Mouse (Mus musculus) cortical plate, adult 2 months (tissue): ENCODE data around the gene Cops9. TPM values are rescaled to one million over a fixed set of nuclear protein-coding genes. Genes with fewer than 3 reads are reported as not detected.

ENCODE experiments used
- H3K27ac ChIP-seq: fragments of 200-500 bp; 2 replicates; pipeline ENCODE4 v1.5.1; 2012; ENCODE audit warnings: low read length, control low read depth, inconsistent platforms; ENCODE audit not compliant: insufficient read depth
- H3K4me1 ChIP-seq: fragments of 200-500 bp; 2 replicates; pipeline ENCODE4 v1.6.1; 2011; ENCODE audit warnings: low read length; ENCODE audit not compliant: control insufficient read depth, insufficient read depth
- H3K4me3 ChIP-seq: fragments of 200-500 bp; 2 replicates; pipeline ENCODE4 v1.5.1; 2011; ENCODE audit warnings: mild to moderate bottlenecking, low read length, control low read depth; ENCODE audit not compliant: insufficient read depth
- CTCF ChIP-seq: fragments of 200-500 bp; IDR thresholded peaks from 2 replicates; pipeline ENCODE4 v1.5.1; 2011; ENCODE audit warnings: mild to moderate bottlenecking, control low read depth, low read length; ENCODE audit not compliant: insufficient read depth; ENCODE audit errors: extremely low read depth
- POLR2A ChIP-seq: fragments of 200-500 bp; IDR thresholded peaks from 2 replicates; pipeline ENCODE4 v1.6.1; 2011; ENCODE audit warnings: mild to moderate bottlenecking, low read length, control low read depth; ENCODE audit not compliant: insufficient read depth; ENCODE audit errors: extremely low read depth
- polyA plus RNA-seq: library from polyadenylated mRNA; depleted of rRNA; stranded (reverse); fragments of >200 nt; gene quantifications from 2 replicates; pipeline ENCODE4 v1.2.3, GENCODE M21; 2012

Gene Cops9
- polyA plus RNA-seq, 1 experiment, result 403 TPM

DNA sequence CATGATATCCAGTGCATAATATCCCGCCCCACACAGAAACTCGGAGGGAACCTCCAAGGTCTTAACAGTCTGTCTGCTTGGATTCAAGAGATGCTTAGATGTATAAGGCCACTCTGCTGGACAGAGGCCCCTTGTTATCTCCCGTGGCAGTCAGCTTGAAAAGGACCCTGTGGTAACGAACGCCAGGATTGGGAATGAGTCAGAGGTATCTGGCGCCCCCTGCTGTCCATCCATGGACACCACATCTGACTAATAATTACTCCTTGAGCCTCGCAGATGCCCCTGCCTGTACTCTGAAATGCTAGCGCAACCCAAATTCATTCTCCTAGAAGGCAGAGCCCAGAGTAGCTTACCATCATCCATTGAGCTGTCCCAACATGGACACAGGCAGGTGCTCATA is 6.0 kb upstream of the Cops9 start:
- TF ChIP-seq POLR2A, result no peak
- peak; percentile 87 for TF ChIP-seq CTCF
- Histone ChIP-seq H3K4me3 (no peak overlapping the region), H3K4me1 (0 out of 2 replicates have a peak, but pooled peaks cover 1% of the 10 kb centered on the region), H3K27ac (no peak overlapping the region)

DNA sequence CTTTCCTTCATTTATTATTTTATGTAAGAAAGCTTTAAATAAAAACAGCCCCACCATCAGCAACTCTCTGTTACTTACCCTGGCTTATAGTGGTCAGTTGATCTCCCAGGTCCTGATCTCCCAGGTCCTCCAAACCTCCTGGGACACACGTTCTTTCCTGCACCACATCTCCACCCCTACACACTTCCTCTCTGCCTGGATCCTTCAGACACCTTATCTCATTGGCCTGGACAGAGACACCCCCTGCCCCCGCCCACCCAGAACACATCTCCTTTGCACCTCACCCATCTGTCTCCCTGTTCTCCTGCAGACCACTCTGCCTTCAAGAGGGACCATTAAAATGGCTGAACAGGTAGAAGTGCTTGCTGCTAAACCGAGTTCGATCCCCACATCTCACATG is 5.2 kb upstream of the Cops9 start:
- Histone ChIP-seq H3K27ac (no peak overlapping the region), H3K4me1 (0 out of 2 replicates have a peak, but pooled peaks cover under 1% of the 10 kb centered on the region), H3K4me3 (no peak overlapping the region)
- TF ChIP-seq POLR2A (no peak), CTCF (no peak)

DNA sequence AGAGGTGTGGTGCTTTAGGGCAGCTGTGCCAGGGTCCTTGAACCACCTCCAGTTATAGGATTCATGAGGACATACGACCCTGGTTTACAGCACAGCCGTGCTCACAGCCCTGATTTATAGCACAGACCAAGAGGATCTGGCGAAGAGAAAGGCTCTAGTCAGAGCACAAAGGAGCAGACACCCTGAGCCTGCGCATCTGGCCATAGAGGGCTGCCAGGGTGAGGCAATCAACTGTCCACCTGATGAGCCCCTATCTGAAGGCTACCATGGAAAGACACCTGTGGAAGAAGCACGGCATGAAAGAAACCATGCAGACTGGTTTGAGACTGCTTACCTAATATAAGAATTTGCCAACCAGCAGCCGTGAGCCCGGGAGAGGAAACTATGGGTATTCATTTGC is 4.8 kb upstream of the Cops9 start:
- Histone ChIP-seq H3K4me3 (no peak overlapping the region), H3K27ac (no peak overlapping the region), H3K4me1 (no peaks in the 10 kb centered on the region)
- TF ChIP-seq CTCF (no peak), POLR2A (no peak)

DNA sequence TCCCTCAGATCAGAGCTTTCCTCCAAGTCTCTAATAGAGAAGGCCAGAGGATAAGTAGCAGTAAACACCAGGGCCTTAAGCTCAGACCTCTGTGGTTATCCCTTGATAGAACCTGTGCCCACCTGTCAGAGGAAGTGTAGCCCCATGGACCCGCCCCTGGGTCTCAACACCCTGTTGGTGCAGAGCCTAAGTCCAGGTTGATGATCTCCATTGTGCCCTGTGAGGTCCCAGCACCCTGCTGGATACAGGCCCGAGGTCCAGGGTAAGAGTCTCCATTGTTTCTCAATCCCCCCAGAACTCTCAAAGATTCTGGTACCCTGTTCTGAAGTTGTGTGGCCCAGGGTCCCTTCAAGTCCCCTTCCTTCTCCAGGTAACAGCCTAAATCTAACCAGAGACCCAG is 4.3 kb upstream of the Cops9 start:
- H3K4me3 ChIP-seq, result no peak overlapping the region
- H3K27ac ChIP-seq, result no peak overlapping the region
- TF ChIP-seq POLR2A (no peak), CTCF (no peak)
- H3K4me1 ChIP-seq, result no peaks in the 10 kb centered on the region

DNA sequence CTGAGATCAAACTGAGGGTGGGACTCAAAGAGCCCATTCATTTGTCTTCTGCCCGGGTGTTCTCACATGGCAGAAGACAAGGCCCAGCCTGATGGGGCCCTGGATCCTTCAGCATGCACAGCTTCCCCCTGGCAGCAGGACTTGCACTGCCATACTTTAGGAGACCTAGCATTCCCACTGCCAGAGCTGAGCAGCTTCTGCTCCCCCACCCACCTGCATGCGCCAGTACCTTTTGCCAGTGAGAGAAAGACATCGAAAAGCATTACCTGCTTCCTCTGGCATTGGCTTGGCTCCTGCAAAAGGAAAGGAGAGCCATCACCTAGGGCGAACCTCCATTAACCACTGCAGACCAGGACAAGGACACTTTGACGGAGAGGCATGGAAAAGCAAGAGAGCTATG is 3.1 kb upstream of the Cops9 start:
- Histone ChIP-seq H3K4me3 (no peak overlapping the region), H3K4me1 (peaks cover 2% of the 10 kb centered on the region; the same call in 1 of the 2 replicates), H3K27ac (no peak overlapping the region)
- no peak for TF ChIP-seq CTCF
- no peak for TF ChIP-seq POLR2A

DNA sequence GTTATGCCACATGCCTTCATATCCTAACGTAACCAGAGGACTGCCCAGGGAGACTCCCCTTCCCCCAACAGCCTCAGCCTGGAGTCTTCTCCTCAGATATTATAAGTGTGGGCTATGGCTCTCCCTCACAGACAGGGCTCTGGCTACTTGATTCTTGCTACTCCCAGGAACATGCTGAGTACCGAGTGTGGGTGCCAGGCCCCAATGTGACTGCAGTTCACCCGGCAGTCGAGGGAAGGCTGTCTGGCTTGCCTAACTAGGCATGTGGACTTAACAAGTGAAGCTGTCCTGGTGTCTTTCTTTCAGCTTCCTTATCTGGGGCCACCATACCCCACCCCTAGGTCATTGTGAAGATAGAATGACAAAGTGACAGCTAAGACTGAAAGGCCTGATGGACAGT is 1.9 kb upstream of the Cops9 start:
- Histone ChIP-seq H3K4me1 (peaks cover 2% of the 10 kb centered on the region; the same call in 1 of the 2 replicates), H3K4me3 (no peak overlapping the region), H3K27ac (no peak overlapping the region)
- TF ChIP-seq CTCF, result no peak

DNA sequence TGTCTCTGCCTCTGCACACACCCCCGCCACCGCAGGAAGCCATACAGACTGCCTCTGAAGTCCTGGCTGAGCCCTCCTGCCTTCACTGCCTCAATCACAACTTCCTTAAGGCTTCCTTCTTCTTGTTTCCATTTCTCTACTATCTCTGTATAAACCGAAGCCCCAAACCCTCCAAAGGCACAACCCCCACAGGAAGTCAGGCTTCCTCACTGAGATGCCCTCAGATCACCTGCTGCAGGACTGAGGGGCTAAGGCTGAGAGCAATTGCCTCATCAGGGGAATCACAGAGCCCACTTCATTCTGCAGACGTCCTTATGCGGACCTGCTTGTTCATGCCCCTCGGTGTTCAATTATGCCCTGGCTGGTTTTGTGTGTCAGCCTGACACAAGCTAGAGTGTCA is 1.4 kb downstream of the Cops9 start:
- no peak overlapping the region for H3K27ac ChIP-seq
- H3K4me1 ChIP-seq, result peaks cover 8% of the 10 kb centered on the region
- peak overlapping the region; percentile 78; the same call in 1 of the 2 replicates for H3K4me3 ChIP-seq
- TF ChIP-seq POLR2A, result no peak
- no peak for TF ChIP-seq CTCF

DNA sequence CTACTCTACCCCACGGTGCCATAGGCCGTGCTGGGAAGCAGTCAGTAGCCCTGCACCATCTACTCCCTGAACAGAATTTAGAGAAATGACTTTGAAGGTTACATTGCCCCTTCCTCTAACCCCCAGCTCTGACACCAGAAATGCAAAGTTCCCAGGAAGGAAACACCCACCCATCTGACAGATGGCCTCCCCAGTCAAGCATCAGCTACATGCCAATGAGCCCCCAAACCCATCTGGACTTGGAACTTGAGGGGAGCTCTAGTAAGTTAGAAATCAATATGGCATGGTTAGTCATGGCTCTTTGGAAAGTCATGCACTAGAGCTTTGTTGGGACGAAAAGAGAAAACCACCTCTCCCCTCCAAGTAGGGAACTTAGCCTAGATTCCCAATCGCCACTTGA is 3.0 kb downstream of the Cops9 start:
- no peak for TF ChIP-seq CTCF
- no peak for TF ChIP-seq POLR2A
- H3K4me1 ChIP-seq, result peaks cover 10% of the 10 kb centered on the region
- H3K4me3 ChIP-seq, result no peak overlapping the region
- H3K27ac ChIP-seq, result no peak overlapping the region

DNA sequence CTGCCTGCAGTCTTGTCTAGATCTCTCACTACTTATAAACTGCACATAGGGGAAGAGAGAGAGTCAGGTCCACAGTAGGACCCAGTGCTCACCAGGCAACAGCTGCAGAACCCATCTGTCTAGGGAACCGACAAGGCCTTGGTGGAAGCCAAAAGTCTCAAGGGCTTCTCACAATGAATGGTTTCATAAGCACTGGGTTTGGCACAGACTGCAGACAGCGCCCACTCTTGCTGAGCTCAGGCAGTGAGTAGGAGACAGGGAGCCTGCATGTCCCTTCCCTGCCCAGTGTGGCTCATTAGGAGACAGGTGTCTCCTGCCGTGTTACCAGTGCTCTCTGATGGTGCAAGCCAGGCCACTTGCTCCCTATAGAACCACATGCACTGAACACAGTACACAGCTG is 3.6 kb downstream of the Cops9 start:
- H3K27ac ChIP-seq, result peak overlapping the region; percentile 14; the same call in 1 of the 2 replicates
- H3K4me1 ChIP-seq, result peaks cover 10% of the 10 kb centered on the region
- H3K4me3 ChIP-seq, result no peak overlapping the region
- TF ChIP-seq CTCF (no peak), POLR2A (no peak)

DNA sequence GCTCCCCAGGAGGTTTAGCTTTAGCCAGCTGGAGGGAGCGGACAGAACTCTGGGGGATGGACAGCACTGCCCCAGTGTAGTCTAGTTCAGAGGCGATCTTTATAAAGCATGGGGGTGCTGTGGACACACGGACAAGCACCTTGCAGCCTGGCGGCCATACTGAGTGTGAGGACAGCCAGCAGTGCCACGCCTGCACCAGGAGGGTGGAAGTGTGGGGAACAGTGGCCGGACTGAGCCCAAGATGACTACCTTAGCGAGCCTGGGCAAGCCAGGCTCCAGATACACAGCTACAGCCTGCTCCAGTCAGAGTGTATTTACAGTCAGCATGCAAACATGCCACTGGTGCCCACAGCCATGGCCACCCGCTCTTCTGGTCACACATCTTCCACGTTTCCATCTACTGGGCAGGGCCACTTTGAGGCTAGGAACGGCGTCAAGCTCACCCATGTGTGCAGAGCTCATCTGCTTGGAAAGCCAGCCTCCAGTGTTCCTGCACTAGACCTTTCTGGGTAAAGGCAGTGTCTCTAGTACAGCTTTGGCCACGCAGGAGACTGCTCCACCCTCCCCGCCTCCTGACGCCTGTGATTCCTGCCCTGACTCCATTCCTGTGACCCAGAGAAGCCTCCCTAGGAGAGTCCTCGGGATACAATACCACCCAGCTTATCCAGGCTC is 4.1 kb downstream of the Cops9 start:
- H3K4me1 ChIP-seq, result peaks cover 10% of the 10 kb centered on the region
- no peak overlapping the region for H3K4me3 ChIP-seq
- H3K27ac ChIP-seq, result peak overlapping the region; percentile 14; the same call in 1 of the 2 replicates
- TF ChIP-seq CTCF (no peak), POLR2A (no peak)
